Mouse (Mus musculus) left cerebral cortex, postnatal 25 days (tissue): ENCODE data around the gene Rbp1. TPM values are rescaled to one million over a fixed set of nuclear protein-coding genes. Genes with fewer than 3 reads are reported as not detected.

ENCODE experiments used
- DNase-seq, 2 experiments: peaks; one replicate each; pipeline ENCODE4 v3.0.0; 2022; ENCODE audit warnings: low spot score in 2 of 2, mixed read lengths in 1 of 2
- intact Hi-C: fragments of 180-260 bp; cut with DNase I; formaldehyde crosslinking; loops from one replicate; pipeline ENCODE4 v1.15.1; 2025
- total RNA-seq, 2 experiments: library from RNA; stranded (reverse); gene quantifications; 2 replicates each; pipeline ENCODE4 v1.2.3; 2021

The Rbp1 gene
- total RNA-seq: 1 to 10 TPM; 6.8 to 7.3 TPM

GRCm38 (mm10) chr9:98422656-98423055 lies at the start of gene Rbp1:
Gene Rbp1, plus strand, starts transcription at chr9:98422961.
- DNase-seq: no peak
- intact Hi-C loops: no loop called here

DNA sequence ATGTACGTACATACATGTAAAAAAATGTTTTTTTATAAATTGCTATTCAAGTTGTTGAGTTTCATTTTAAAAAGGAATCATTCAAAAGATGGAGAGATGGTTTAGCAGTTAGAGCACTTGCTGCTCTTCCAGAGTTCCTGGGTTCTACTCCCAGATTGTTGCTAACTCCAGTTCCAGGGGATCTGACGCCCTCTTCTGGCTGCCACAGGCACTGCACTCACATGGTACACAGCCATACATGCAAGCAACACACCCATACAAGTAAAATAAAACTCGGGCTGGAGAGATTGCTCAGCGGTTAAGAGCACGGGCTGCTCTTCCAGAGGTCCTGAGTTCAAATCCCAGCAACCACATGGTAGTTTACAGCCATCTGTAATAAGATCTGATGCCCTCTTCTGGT lies 49.4 kb upstream of the Rbp1 start:
- intact Hi-C loops: loop anchor here (10.0 kb wide), 1 partner anchor 239 kb away; no protein-coding TSS in a partner anchor

DNA sequence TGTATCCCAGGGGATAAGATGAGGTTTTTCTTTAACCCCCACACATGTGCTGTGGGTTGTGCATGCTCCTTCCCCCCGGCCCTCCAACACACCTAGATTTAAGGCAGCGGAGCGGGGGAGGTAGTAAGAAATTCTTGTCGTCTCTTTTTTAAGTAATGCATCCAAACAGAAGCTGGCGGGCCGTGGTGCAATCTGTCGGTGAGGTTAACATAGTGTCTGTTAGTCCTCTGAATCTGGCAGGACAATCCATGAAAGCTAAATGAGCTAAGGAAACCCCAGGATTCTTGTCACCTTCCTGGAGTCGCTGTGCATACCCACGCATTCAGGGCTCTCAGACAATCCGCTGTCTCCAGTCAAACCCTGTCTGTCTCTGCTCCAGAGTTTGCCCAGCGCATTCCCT lies 47.9 kb upstream of the Rbp1 start:
- intact Hi-C loops: loop anchor here (10.0 kb wide), 1 partner anchor 240 kb away; no protein-coding TSS in a partner anchor
- peak in 1 of 2 experiments; percentile 79 for DNase-seq

More for the DNA sequence above, 49.4 kb upstream of the Rbp1 start:
- no peak for DNase-seq

DNA sequence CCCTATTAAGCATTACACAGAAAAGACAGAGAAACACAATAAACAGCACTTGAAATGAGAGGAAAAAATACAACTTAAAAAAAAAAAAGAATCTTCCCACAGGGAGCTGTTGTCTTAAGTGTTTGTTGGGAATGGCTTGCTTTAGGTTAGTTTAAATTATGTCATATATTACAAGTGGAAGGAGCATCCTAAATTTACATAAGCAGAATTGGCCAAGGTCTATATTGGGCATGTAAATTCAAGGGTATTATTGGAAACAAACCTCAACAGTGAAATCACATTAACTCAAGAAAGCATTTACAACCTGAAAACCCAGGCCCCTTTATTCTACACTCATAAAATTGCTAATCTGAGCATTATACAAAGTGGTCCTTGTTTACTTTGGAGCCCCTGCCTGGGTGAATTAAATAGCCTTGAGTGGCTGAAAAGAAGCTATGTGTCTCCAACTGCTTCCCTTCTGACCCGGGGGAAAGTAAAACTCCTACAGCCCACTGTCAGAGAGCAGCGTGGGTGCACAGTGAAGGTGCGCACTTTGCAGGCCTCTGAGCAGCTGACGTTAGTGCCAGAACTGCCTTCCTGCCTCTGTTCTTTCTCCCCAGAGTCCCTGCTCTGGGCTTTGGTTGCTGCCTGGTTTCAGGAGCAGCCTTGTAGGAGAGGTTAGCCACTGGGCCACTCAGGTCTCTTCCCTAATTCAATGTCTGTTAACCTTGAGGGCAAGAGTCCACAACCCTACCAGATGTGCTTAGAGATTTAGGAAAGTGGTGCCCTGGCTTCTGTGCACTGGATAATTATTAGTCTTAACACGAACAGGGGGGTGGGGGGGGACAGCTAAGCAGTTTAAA lies 47.2 kb upstream of the Rbp1 start:
- intact Hi-C loops: loop anchor here (10.0 kb wide), 1 partner anchor 241 kb away; no protein-coding TSS in a partner anchor

GRCm38 (mm10) chr9:98379736-98380135 lies 43.0 kb upstream of the Rbp1 start:
- DNase-seq: no peak
- intact Hi-C loops: loop anchor here (10.0 kb wide), 1 partner anchor 245 kb away; no protein-coding TSS in a partner anchor

More for the DNA sequence above, 47.2 kb upstream of the Rbp1 start:
- peak in 1 of 2 experiments; percentile 22 for DNase-seq

- intact Hi-C loops: no loop called here
- DNase-seq: no peak
These were observed 42.2 kb upstream of the Rbp1 start for GRCm38 (mm10) chr9:98380593-98380992.

DNA sequence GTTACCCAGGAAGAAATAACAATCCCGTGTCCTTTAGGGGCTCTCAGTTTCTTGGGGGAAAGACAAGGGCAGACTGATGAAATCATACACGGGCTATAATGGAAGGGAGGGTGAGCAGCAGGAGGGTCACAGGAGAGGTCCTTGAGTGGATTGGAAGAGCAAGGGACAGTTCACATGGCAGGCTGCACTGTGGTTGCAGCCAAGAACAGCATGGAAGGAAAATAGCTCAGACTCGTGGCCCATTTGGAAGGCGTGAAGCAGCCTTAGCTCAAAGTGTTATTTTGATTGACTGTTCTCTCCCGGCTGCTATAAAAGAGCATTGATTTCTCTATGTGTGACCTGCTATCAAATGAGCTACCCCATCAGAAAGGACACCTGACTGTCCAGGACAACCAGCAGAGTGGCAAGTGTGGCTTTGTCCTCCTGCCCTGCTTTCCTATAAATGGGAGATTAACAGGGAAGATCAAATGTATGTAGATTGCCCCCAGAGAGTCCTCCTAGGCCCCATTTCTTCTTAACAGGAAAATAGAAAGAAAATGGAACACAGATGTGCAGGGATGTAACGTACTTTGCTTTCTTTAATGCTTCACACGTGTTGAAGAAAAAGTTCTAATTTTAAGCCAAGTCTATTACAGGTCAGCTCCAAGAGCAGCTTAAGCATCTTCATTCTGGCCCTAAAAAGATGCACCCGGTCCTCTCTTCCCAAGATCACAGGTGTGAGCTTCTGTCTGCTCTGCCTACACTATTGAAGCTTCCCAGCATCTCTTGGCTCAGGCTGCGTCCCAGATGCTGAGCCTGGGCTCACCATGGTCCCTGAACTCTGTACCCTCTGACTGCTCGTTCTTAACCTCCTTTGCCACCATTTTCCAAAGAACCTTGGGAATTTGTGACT lies 34.8 kb upstream of the Rbp1 start:
- intact Hi-C loops: loop anchor here (1.0 to 5.0 kb wide), 3 partner anchors 13 to 356 kb away; partner anchors contain the start of gene Clstn2

DNA sequence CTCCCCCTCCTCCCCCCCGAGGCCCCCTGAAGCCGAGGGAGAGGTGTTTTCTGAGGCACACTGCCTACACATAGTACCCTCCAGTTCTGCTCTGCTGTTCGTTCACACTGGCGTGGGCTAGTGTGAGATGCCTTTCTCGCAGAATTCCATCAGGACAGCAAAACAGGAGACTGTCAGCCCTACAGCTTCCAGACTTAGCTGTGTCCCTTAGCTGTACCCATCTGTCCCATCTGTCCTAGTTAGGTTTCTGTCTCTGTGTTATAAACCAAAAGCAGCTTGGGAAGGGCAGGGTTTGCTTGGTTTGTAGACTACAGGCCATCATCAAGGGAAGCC lies 34.2 kb upstream of the Rbp1 start:
- peak; percentile 55 to 92 for DNase-seq
- intact Hi-C loops: loop anchor here (1.0 to 5.0 kb wide), 3 partner anchors 13 to 356 kb away; partner anchors contain the start of gene Clstn2

More for the DNA sequence above, 34.8 kb upstream of the Rbp1 start:
- peak in 1 of 2 experiments; percentile 56 for DNase-seq

DNA sequence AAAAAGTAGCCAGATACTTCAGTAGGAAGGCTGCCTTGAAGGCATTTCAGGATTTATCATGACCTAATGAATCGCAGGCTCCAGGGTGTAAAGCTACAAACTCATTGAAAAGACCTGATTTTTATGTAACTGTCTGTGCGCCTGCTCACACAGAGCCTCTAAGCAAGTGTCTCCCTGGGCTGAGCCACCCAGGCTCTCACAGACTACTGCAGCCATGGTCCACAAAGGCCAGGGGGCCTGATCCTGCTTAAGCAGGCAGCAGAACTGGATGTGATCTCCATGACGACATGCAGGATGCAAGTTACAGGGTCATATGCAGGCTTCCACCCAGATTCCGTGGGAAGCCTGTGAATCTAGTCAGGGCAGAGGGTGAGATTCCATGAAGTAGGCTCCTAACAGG lies 29.3 kb upstream of the Rbp1 start:
- no peak for DNase-seq
- intact Hi-C loops: no loop called here

GRCm38 (mm10) chr9:98397211-98397610 lies 25.6 kb upstream of the Rbp1 start:
- DNase-seq: no peak
- intact Hi-C loops: no loop called here

DNA sequence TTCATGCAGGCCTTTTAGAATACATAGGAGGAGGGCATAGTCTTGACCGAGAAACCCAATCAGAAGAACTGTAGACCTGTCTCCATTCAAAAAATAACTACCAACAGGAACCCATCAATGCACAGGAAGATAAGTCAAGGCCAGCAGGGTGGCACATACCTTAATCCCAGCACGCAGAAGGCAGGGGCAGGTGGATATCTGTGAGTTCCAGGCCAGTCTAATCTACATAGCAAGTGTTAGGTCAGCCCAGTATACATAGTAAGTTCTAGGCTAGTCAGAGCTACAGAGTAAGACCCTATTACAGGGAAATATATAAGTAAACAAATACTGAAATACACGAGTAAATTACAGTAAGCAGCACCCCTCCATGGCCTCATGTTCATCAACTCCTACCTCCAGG lies 24.9 kb upstream of the Rbp1 start:
- no peak for DNase-seq
- intact Hi-C loops: no loop called here

DNA sequence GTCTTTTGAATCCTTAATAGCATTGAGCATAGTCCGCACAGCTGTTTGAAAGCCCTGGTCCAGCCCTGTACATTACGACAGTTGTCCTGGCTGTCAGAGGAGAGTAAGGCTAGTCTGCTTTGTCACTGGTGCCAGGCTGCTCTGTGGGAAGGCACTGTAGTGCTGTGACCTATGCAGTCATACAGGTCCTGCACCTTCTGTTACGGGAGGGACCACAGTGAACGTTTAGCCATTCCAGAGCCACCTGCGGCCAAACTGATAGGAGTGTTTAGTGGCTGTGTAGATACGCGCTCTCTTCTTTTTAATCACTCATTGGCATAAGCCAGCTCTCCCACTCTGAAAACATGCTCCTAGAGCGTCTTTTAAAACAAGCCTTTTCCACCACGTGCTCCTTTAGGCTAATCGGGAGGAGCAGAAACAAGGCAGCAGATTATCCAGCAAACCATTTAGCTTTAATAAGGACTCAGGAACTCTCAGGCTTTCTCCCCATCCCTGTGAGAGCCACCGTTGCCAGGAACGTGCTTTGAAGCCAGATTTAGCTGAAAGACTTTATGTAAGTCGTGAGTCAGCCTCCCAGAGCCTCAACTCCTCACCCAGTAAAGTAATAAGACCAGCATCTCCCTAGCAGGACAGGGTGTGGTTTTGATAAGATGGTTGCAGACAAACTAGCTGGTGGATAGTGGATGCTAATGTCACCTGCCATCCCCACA lies 22.4 kb upstream of the Rbp1 start:
- DNase-seq: peak; percentile 65 to 91
- intact Hi-C loops: loop anchor here (5.0 kb wide), 2 partner anchors 103 to 368 kb away; partner anchors contain the start of gene Clstn2

DNA sequence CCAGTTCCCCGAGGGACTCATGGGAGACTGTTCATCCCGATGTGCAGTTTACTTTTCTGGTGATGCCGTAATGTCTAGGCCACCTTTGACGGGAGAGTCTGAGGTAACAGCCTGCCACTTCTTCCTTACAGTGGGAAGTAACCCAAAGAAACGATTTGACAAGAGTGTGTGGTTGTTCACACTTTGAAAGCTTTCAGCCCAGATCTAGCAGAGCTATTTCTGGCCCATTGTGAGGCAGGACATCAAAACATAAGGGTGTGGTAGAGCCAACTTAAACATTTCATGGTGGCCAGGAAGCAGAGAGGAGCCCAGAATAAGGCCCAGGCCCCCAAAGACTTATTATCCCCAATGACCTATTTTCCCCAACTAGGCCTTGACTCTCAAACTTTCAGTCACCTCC lies 21.1 kb upstream of the Rbp1 start:
- peak in 1 of 2 experiments; percentile 51 for DNase-seq
- intact Hi-C loops: loop anchor here (1.0 to 5.0 kb wide), 3 partner anchors 13 to 369 kb away; partner anchors contain the start of gene Clstn2

DNA sequence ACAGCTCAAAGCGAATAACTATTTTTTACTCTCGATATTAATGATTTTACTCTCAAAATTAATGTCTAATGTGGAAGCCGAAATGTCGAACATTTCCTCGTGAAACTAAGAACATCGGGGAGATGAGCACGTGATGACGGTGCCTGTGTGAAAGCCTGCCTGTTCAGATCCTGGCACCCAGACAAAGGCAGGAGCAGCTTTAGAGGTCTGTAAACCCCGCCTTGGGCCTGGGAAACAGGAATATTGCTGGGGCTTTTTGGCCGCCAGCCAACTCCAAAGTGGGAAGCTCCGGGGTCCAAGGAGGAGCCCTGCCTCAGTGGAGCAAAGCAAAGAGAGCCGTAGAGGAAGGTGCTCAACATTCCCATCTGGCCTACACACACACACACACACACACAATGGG lies 15.0 kb upstream of the Rbp1 start:
- intact Hi-C loops: loop anchor here (2.0 kb wide), 1 partner anchor 131 kb away; no protein-coding TSS in a partner anchor
- DNase-seq: no peak

DNA sequence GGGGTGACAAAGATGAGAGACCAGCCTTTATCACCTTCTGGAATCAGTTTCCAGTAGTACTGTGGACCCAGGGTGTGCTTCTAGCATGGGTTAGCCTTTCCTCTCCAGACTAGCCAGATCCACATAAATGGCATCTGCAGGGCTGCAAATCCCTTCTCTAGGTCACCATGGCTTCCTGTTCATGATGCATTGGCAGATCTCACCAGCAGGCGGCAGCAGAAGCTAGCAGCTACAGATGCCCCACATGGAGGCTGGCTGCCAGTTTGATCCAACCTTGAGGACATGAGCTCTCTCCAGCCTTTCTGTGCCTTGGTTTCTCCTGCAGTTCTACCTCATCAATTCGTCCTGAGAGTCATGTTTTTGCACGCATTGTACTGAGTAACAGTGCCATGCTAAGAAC lies 13.6 kb upstream of the Rbp1 start:
- peak; percentile 74 to 79 for DNase-seq
- intact Hi-C loops: loop anchor here (2.0 kb wide), 1 partner anchor 130 kb away; no protein-coding TSS in a partner anchor

- intact Hi-C loops: no loop called here
- no peak for DNase-seq
These were observed 7.3 kb upstream of the Rbp1 start for GRCm38 (mm10) chr9:98415427-98415826.

- DNase-seq: no peak
- intact Hi-C loops: loop anchor here (2.0 kb wide), 1 partner anchor 121 kb away; no protein-coding TSS in a partner anchor
These were observed 4.8 kb upstream of the Rbp1 start for GRCm38 (mm10) chr9:98417919-98418318.

DNA sequence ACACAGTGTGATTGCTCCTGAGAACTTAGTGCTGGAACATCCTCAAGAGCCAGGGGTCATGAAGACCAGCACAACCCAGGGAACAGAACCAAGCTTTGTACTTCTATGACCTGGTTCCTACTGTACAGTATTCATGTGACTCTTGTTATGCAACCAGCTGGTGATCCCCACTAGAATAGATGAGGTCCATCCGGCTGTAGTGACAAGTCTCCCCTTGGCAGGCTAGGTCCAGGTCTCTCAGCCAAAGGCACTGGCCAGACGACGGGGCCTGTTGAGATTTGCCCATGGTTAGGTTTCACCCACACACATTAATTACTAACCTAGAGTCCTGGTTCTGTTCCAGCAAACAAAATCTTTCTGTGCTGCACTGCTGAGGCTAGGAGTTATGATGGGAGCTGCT lies 4.4 kb upstream of the Rbp1 start:
- intact Hi-C loops: loop anchor here (2.0 kb wide), 1 partner anchor 120 kb away; no protein-coding TSS in a partner anchor
- DNase-seq: no peak

DNA sequence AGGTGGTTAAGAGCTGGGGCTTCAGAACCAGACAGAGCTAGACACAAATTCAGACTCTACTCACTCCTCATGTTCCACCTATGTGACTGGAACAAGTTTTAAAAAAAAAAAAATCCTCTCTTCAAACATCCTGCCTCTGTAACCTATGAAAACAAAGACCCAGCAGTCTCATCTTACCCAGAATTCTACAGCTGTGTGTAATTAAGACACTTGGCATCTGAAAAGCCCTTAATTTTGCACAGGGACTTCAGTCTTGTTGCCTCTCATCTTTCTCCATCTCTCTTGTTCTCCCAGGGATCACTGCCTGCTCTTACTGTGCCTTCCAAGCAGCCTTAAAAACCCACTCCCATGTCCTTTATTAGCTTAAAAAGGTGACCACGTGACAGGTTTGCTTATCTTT lies 2.1 kb upstream of the Rbp1 start:
- intact Hi-C loops: no loop called here
- no peak for DNase-seq
